Mouse (Mus musculus) right cerebral cortex, adult 2 months (tissue): ENCODE data around the gene Ptprs.
A peak's percentile ranks its signal among the peaks of the same experiment; 100 is the strongest.

ENCODE experiments used
- DNase-seq, 2 experiments: peaks; one replicate each; pipeline ENCODE4 v3.0.0; 2021 to 2022; ENCODE audit warnings: low spot score in 2 of 2

The Ptprs gene

DNA sequence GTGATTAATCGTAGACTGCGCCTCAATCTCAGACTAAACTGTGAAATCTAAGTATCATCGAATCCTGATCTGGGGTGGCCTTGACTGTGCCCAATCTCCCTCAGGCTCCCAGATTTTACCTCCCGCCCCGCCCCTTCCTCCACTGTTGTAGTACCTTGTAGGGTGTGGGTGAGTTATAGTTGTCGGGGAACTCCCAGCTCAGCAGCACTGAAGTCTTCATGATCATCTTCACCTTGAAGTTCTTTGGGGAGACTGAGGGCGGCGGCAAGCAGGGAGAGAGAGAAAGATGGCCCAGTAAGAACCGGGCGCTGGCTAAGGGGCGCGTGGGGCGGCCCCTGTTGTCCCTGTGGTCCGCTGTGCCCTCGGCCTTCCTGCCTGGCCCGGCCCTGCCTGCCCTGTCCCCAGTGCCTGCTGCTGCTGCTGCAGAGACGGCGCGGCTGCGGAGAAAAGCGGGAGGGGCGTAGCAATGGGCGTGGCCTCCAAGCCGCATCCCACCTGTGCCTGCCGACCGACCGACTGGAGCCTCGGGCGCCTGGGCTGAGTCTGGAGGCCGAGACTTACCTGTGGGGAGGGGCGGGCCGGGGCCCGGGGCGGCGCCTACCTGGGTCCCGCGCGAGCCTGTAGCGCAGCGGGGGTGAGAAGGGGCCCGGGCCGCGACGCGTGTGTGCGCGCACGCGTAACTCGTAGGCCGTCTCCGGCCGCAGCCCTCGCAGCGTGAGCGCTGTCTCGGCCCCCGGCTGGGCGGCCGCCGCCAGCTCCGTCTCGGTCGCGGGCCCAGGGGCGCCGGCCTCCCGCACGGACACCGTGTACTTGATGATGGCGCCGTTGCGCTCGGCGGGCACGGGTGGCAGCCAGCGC lies 51.3 kb downstream of the Ptprs start:
- no peak for DNase-seq

- DNase-seq, result no peak
Measured at GRCm38 (mm10) chr17:56420022-56420421, 56.3 kb downstream of the Ptprs start.

DNA sequence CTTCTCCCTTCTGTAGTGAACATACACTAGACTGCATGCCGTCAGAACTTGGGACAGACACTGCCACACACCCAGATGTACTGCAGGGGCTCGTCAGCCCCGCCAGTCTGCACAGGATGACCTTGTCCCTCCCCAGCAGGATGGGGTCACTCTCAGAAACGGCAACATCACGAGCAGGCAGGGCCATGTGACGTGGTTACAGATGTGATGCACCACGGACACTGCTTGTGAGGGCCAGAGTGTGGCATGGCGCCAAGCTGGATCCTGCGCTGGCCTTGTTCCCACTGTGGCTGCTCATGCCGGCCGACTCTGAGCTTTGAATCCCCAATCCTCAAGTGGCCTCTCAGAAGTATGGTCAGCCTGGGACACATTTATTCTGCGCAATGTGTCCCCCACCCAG lies 58.0 kb downstream of the Ptprs start:
- no peak for DNase-seq

GRCm38 (mm10) chr17:56414785-56415184 lies 61.5 kb downstream of the Ptprs start:
- no peak for DNase-seq

DNA sequence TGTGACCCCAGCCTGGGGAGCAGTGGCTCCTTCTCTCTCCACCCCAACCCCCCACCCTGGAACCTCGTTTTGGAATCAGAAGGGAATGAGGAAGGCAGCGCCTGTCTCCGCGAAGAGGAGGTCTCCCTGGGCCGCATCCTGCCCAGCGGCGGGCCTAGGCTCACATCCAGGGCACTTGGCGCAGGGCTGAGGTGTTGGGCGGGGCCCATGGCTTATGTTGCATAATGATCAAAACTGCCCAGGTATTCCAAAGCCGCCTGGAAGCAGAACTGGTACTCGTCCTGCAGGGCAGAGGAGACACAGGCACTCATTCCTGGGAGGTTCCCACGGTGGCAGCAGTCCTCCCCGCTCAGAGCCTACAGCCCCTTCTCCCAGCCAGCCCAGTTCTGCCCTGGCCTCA lies 63.2 kb downstream of the Ptprs start:
- DNase-seq, result no peak

GRCm38 (mm10) chr17:56411437-56411836 lies 64.8 kb downstream of the Ptprs start:
- DNase-seq, result no peak

DNA sequence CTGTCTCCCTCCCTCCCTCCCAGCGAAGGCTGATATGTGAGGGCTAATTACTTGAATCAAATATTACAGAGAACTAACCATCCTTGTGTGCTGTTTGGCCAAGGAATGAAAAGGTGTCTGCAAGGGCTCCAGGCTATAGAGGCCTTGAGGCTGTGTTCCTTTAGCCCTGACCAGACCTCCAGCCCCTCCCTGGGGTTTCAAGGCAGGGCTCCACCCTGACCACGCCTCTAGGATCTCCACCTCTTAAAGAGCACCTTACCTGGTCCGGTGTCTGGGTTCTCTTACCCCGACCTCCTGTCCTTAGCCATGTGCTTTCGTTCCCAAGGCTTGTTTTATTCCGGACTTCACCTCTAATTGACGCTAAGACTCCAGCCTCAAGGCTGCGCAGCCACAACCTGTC lies 66.5 kb downstream of the Ptprs start:
- no peak for DNase-seq

GRCm38 (mm10) chr17:56408965-56409625 lies 67.2 kb downstream of the Ptprs start:
- DNase-seq, result peak in 1 of 2 experiments; percentile 46

GRCm38 (mm10) chr17:56407379-56407778 lies 68.9 kb downstream of the Ptprs start:
- DNase-seq, result no peak

GRCm38 (mm10) chr17:56406878-56407277 lies 69.4 kb downstream of the Ptprs start:
- DNase-seq, result no peak

- DNase-seq, result peak in 1 of 2 experiments; percentile 55
Measured at GRCm38 (mm10) chr17:56405856-56406840, 70.1 kb downstream of the Ptprs start.

DNA sequence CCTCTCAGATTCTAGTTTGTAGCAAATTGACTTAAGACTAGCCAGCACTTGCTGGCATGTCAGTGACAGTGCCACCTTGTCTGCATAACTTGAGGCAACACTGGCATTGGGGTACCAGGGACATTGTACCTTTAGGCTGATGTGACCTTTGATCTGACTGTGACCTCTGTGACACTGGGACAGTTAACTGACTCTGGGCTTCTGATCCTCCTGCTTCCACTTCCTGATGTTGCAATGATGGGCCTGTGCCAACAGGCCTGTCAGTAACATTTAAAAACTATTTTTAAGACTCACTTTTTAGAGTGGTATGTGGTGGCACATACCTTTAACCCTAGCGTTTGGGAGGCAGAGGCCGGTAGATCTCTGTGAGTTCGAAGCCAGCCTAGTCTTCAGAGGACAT lies 70.9 kb downstream of the Ptprs start:
- DNase-seq, result no peak

GRCm38 (mm10) chr17:56401051-56401521 lies 75.2 kb downstream of the Ptprs start:
- no peak for DNase-seq

DNA sequence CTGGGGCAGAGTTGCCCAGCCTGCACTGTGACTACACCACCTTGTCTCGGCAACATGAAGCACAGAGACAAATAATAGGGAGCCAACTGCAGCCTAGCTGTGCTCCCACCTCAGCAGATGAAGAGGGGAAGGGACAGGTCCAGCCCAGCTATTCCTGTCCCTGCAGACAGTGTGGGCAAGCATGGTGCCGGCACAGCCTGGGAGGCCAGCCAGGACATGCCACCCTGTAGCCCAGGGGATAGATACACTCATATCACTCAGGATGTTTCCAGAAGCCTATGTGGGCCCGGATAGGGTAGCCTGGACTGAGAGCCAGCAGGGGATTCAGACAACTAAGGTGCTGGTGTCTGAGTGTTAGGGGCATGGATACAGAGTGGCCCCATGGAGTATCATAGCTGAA lies 76.1 kb downstream of the Ptprs start:
- DNase-seq, result no peak

- DNase-seq, result no peak
Measured at GRCm38 (mm10) chr17:56396051-56396450, 80.2 kb downstream of the Ptprs start.

GRCm38 (mm10) chr17:56393889-56394288 lies 82.4 kb downstream of the Ptprs start:
- no peak for DNase-seq

GRCm38 (mm10) chr17:56393238-56393637 lies 83.0 kb downstream of the Ptprs start:
- DNase-seq, result peak in 1 of 2 experiments; percentile 42

DNA sequence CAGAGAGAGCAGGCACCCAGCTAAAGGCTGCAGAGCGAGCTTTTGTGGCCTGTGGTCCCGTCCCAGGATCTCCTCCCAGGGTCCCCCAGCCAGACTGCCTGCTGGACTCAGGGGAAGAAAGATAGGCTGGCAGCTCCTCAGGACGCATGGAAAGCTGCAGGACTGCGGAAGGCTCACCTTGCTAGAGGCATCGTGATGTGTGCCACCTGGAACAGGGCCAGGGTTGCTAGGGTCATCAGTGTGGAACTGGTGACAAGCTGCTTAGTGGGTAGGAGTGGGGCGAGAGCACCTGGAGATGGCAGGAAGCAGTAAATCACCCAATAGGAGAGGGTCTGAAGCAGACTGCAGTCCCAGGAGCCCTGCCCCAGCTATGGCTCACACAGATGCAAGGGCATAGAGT lies 88.7 kb downstream of the Ptprs start:
- no peak for DNase-seq

DNA sequence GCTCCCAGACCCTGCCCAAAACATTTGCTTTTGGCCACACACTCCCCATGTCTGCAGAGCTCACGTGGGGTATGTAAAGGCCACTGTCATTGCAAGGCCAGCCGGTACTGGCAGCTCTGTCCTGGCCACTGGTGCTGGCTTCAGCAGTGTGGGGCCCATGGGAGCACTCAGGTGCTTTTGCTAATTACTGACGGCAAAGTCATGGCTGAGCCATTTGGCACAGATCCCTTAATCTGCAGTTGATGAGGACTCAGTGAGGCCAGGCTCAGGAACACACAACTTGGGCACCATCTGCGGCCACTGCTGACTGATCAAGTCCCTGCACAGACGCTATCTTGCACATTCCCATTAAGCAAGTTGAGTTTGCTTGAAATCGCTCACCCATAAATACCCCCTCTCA lies 91.4 kb downstream of the Ptprs start:
- DNase-seq, result no peak

GRCm38 (mm10) chr17:56382997-56383396 lies 93.3 kb downstream of the Ptprs start:
- DNase-seq, result no peak

- DNase-seq, result no peak
Measured at GRCm38 (mm10) chr17:56381183-56381582, 95.1 kb downstream of the Ptprs start.

GRCm38 (mm10) chr17:56380286-56380685 lies 96.0 kb downstream of the Ptprs start:
- no peak for DNase-seq
